Mouse (Mus musculus) ES-Bruce4 (cell line): ENCODE results near the gene Chit1.

Experiments used
- CTCF ChIP-seq: IDR thresholded peaks from one replicate; pipeline ENCODE4 v1.8.1; 2011; ENCODE audit warnings: low read depth, low read length
- EP300 ChIP-seq: IDR thresholded peaks from 2 replicates; pipeline ENCODE4 v1.6.1; 2011; ENCODE audit warnings: low read depth, low read length; ENCODE audit not compliant: insufficient read depth

DNA sequence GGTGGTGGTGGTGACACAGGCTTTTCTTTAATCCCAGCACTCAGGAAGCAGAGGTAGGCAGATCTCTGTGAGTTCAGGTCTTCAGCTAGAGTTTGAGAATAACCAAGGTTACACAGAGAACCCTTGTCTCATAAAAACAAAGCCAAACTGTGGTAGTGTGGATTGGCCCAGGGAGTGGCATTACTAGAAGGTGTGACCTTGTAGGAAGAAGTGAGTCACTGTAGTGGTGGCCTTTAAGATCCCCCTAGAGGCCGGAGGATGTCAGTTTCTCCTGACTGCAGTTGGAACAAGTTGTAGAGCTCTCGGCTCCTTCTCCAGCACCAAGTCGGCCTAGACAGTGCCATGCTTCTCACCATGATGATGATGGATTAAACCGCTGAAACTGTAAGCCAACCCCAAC is at the start of gene Chit1:
- TF ChIP-seq CTCF = no peak
- TF ChIP-seq EP300 = no peak
